Mouse (Mus musculus): ENCODE results near the gene Bgn. TPM values are rescaled to one million over a fixed set of nuclear protein-coding genes. Genes with fewer than 3 reads are reported as not detected.

Gene Bgn
- 10 to 100 TPM in 1 of 2 experiments, 1 to 10 TPM in 1; 6.6 to 12.2 TPM for total RNA-seq (2023)

DNA sequence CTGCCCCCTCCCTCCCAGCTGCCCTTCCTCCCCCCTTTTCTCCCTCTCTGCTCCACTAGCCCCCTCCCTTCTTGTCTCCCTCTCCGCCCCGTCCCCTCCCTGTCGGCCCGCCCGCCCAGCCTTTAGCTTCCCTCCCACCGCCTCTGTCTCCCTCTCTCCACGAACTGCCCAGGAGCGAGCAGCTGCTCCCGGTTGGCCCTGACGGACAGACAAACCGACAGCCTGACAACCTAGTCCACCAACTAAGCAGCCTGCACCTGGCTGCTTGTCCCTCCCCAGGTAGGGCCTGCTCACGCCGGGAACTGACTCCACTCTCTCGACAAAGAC lies at the start of gene Bgn:
Bgn (plus strand) TSS at position 119 of the 327 bp plus-strand sequence.

DNA sequence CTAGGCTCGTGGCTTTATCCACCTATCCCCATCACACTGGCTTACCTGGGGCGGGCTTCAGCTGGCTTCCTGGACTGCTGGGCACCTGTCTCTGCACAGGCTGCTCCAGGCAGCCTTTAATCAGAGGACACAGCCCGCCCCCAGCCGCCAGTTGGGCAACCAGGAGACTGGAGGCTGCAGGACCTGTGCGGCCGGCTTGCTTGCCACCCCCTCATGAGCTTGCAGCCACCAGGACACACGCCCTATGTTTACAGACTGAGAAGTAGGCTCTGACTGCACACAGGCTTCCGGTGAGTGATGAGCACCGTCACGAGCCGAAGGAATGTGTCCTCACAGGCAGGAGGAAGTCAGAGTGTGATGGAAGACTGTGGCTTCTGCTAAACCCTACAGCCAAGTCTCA lies 48.1 kb upstream of the Bgn start, which contains the start of gene Trex2:
Trex2 (minus strand) TSS at position 93 of the 400 bp plus-strand sequence.

DNA sequence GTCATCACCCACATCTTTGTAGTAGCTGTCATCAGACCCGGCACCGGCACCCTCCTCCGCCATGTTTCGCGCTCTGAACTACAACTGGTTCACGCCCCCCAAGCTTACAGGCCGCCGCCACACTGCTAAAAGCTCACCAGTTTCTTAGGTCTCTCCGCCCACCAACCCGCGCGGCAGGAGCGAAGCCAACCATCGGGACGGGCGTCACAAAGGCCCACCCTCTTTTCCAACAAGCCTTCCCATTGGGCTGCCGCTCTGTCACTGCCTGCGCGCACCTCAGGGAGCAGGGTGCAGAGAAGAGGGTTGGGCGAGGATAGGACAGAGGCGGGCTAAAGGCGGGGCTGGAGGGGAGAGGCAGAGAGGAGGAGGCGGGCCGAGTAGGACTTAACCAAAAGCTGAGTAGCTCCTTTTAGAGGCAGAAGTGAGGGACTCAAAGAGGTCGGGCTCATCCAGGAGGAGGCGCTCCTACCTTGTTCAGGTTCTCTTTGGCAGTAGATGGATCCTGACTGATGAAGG lies 24.5 kb upstream of the Bgn start, which contains the start of gene Haus7:
Haus7 (minus strand) TSS at position 168 of the 516 bp plus-strand sequence.

Other genes starting within 250 kb of the Bgn start
- 1 to 10 TPM; 1.6 to 3.3 TPM for gene Xlr4c, start 240.5 kb upstream of the Bgn start, total RNA-seq (2023)
- not detected for gene Xlr3c, start 218.2 kb upstream of the Bgn start, total RNA-seq (2023)
- gene Xlr5a, start 190.6 kb upstream of the Bgn start, total RNA-seq (2023) = not detected
- not detected for gene Xlr5c, start 190.6 kb upstream of the Bgn start, total RNA-seq (2023)
- not detected for gene Gm45015, start 146.8 kb upstream of the Bgn start, total RNA-seq (2023)
- gene Zfp275, start 141.0 kb upstream of the Bgn start, total RNA-seq (2023) = 1 to 10 TPM; 4.6 to 7.0 TPM
- not detected for gene Gm18336, start 84.9 kb upstream of the Bgn start, total RNA-seq (2023)
- gene Zfp92, start 72.5 kb upstream of the Bgn start, total RNA-seq (2023) = not detected
- gene Trex2, start 48.3 kb upstream of the Bgn start, total RNA-seq (2023) = not detected
- gene Haus7, start 24.6 kb upstream of the Bgn start, total RNA-seq (2023) = 1 to 10 TPM; 8.5 to 9.3 TPM
- gene Atp2b3, start 19.5 kb downstream of the Bgn start, total RNA-seq (2023) = not detected
- under 1 TPM in 1 of 2 experiments, not detected in 1; 0.15 TPM for gene Dusp9, start 155.8 kb downstream of the Bgn start, total RNA-seq (2023)
- not detected for gene Pnck, start 176.5 kb downstream of the Bgn start, total RNA-seq (2023)
- 1 to 10 TPM in 1 of 2 experiments, under 1 TPM in 1; 0.72 to 1.1 TPM for gene Slc6a8, start 189.5 kb downstream of the Bgn start, total RNA-seq (2023)
- gene Bcap31, start 232.6 kb downstream of the Bgn start, total RNA-seq (2023) = 10 to 100 TPM; 93.3 to 95.7 TPM
- gene Abcd1, start 233.0 kb downstream of the Bgn start, total RNA-seq (2023) = 10 to 100 TPM; 82.1 to 88.8 TPM

Measured in neutrophil, adult 83 days (primary cell).